In genomic region chr6:18665992-18666391, GRCm38 (mm10) we compare ENCODE assay signal across 15 mouse cellular contexts.
"Had no signal": no experiment of that assay in that cellular context is flagged by ENCODE, and none has a peak within 500 bp of the region (broad histone marks: within the 10 kb centered on the region; RNA-seq: fewer than 3 reads in every experiment).

No protein-coding gene starts in this region.

- H3K27me3 ChIP-seq: midbrain, embryonic 12.5 days had no signal

- H3K27ac ChIP-seq: liver, embryonic 14.5 days; midbrain, embryonic 10.5 days; midbrain, embryonic 12.5 days had no signal

- H3K9ac ChIP-seq: liver, embryonic 14.5 days; lung, embryonic 14.5 days; midbrain, embryonic 12.5 days had no signal

- ATAC-seq: midbrain, embryonic 16.5 days had no signal

- H3K4me1 ChIP-seq: midbrain, embryonic 10.5 days; midbrain, embryonic 12.5 days had no signal

- H3K36me3 ChIP-seq: midbrain, embryonic 10.5 days; midbrain, embryonic 12.5 days had no signal

- DNase-seq: midbrain, embryonic 14.5 days; retina, postnatal 1 day; right cerebral cortex, adult 18-20 months; right cerebral cortex, postnatal 25 days; right cerebral cortex, postnatal 4 days; spleen, adult 18-20 months; thymus, adult 18-20 months; thymus, postnatal 14 days; thymus, postnatal 36 days had no signal

- H3K4me2 ChIP-seq: lung, embryonic 14.5 days; midbrain, embryonic 12.5 days had no signal

- H3K9me3 ChIP-seq: midbrain, embryonic 10.5 days; midbrain, embryonic 12.5 days had no signal

- H3K4me3 ChIP-seq: midbrain, embryonic 10.5 days; midbrain, embryonic 12.5 days; myocyte had no signal
